Mouse (Mus musculus): ENCODE data around the gene Wnt3a.

GRCm38 (mm10) chr11:59306461-59307421, 16.2 kb upstream of the Wnt3a start, which contains the start of gene Wnt9a:
- TF ChIP-seq CTCF (IDR thresholded peaks at IDR 0.05; ENCODE audit: insufficient read depth, low read length) (no peak), POLR2A (IDR thresholded peaks at IDR 0.05; ENCODE audit: borderline replicate concordance, extremely low read depth, low read depth, low read length) (peak; percentile 58; the same call in 1 of the 2 replicates)
